Mouse (Mus musculus) brain, embryonic 14.5 days (tissue): ENCODE data around the gene Med12l. TPM values are rescaled to one million over a fixed set of nuclear protein-coding genes. Genes with fewer than 3 reads are reported as not detected.

Experiments
- DNase-seq: peaks from one replicate; pipeline ENCODE4 v3.0.0-alpha.2; 2011; ENCODE audit warnings: low read depth
- CTCF ChIP-seq: fragments of 200-500 bp; IDR thresholded peaks from 2 replicates; pipeline ENCODE4 v1.5.1; 2012; ENCODE audit warnings: inconsistent platforms, mild to moderate bottlenecking, moderate library complexity, borderline replicate concordance; ENCODE audit not compliant: insufficient read depth, insufficient read length; ENCODE audit errors: extremely low read depth
- POLR2A ChIP-seq: fragments of 200-500 bp; IDR thresholded peaks from 2 replicates; pipeline ENCODE4 v1.6.1; 2012; ENCODE audit warnings: mild to moderate bottlenecking, inconsistent platforms, borderline replicate concordance; ENCODE audit not compliant: poor library complexity, insufficient read depth, insufficient read length, severe bottlenecking; ENCODE audit errors: extremely low read depth
- polyA plus RNA-seq: library from polyadenylated mRNA; depleted of rRNA; stranded (reverse); fragments of >200 nt; gene quantifications from 2 replicates; pipeline ENCODE4 v1.2.3, GENCODE M21; 2012

Med12l gene
- polyA plus RNA-seq, 1 experiment = 12.3 TPM

GRCm38 (mm10) chr3:59113973-59114517, 108.4 kb downstream of the Med12l start:
- no peak for DNase-seq
- TF ChIP-seq POLR2A (no peak), CTCF (no peak)

GRCm38 (mm10) chr3:59121067-59121730, 115.6 kb downstream of the Med12l start:
- TF ChIP-seq CTCF (no peak), POLR2A (no peak)
- DNase-seq = peak; percentile 21

- no peak for TF ChIP-seq POLR2A
- TF ChIP-seq CTCF = no peak
- no peak for DNase-seq
Measured at GRCm38 (mm10) chr3:59121780-59122449, 116.3 kb downstream of the Med12l start.

- TF ChIP-seq POLR2A (no peak), CTCF (no peak)
- DNase-seq = no peak
Measured at GRCm38 (mm10) chr3:59125022-59125421, 119.4 kb downstream of the Med12l start.

- TF ChIP-seq POLR2A = no peak
- TF ChIP-seq CTCF = no peak
- DNase-seq = no peak
Measured at GRCm38 (mm10) chr3:59125783-59126555, 120.3 kb downstream of the Med12l start.

GRCm38 (mm10) chr3:59128681-59129080, 123.1 kb downstream of the Med12l start:
- DNase-seq = no peak
- TF ChIP-seq CTCF (no peak), POLR2A (no peak)

GRCm38 (mm10) chr3:59129547-59129946, 123.9 kb downstream of the Med12l start:
- TF ChIP-seq POLR2A (no peak), CTCF (no peak)
- no peak for DNase-seq

GRCm38 (mm10) chr3:59130431-59130830, 124.8 kb downstream of the Med12l start:
- TF ChIP-seq CTCF (no peak), POLR2A (no peak)
- no peak for DNase-seq

GRCm38 (mm10) chr3:59131081-59131480, 125.5 kb downstream of the Med12l start:
- DNase-seq = no peak
- no peak for TF ChIP-seq POLR2A
- TF ChIP-seq CTCF = no peak

- TF ChIP-seq POLR2A (no peak), CTCF (no peak)
- DNase-seq = no peak
Measured at GRCm38 (mm10) chr3:59131966-59132365, 126.3 kb downstream of the Med12l start.

- TF ChIP-seq POLR2A (no peak), CTCF (no peak)
- DNase-seq = no peak
Measured at GRCm38 (mm10) chr3:59133189-59133588, 127.6 kb downstream of the Med12l start.
